Mouse (Mus musculus): ENCODE measurements around the gene Wdr11. TPM values are rescaled to one million over a fixed set of nuclear protein-coding genes. Genes with fewer than 3 reads are reported as not detected.

The Wdr11 gene
- polyA plus RNA-seq, 1 experiment from 2014 or later = 53.6 TPM

DNA sequence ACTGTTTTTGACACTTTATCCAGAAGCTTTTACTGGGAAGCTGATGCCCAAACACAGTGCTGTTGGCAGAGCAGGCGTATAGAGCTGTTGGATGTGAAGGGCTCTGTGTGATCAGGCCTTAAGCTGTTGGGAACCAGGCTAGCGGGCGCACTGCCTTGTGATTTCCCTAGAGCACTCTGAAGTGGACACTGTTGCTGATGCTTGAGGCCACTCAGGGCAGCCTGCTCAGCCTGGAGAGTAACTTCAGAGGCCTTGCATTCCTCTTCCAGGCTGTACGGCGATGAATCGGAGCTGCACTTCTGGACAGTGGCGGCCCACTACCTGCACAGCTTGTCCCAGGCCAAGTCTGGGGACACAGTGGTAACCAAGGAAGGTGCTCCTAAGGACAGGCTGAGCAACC is 38.7 kb downstream of the Wdr11 start:
- Histone ChIP-seq H3K36me3 (ENCODE audit: insufficient read depth, low read length) (peaks cover 61% of the 10 kb centered on the region), H3K27me3 (ENCODE audit: insufficient read depth, low read length) (no peaks in the 10 kb centered on the region), H3K4me3 (ENCODE audit: low read length) (no peak overlapping the region), H3K4me1 (ENCODE audit: insufficient read depth, low read length) (no peaks in the 10 kb centered on the region), H3K9ac (replicated peaks; ENCODE audit: low read length) (no peak overlapping the region), H3K27ac (ENCODE audit: low read length) (no peak overlapping the region), H3K9me3 (ENCODE audit: low read length) (no peaks in the 10 kb centered on the region), H3K4me2 (replicated peaks; ENCODE audit: low read depth, low read length) (no peak overlapping the region)
- WGBS = 94% methylated on average over 7 of the region's 7 CpGs
- ATAC-seq (ENCODE audit: low FRiP score, low TSS enrichment) = no peak

DNA sequence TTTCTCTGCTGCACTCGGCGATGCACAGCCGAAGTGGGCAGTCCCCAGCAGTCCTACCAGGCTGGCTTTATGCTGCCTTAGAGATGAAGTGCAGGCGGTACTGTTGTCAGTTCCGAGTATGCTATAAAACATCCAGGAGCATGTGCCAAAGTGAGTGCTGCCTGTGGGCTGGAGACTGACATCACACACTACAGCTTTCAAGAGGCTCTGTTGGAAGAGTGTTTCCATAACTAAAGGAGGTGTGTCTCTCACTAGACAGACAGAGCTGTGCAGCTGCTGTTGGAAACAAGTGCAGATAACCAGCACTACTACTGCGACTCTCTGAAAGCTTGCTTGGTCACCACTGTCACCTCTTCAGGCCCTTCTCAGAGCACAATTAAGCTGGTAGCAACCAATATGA is 39.8 kb downstream of the Wdr11 start:
- Histone ChIP-seq H3K27me3 (ENCODE audit: insufficient read depth, low read length) (no peaks in the 10 kb centered on the region), H3K36me3 (ENCODE audit: insufficient read depth, low read length) (peaks cover 58% of the 10 kb centered on the region), H3K9me3 (ENCODE audit: low read length) (no peaks in the 10 kb centered on the region), H3K27ac (ENCODE audit: low read length) (no peak overlapping the region), H3K9ac (replicated peaks; ENCODE audit: low read length) (no peak overlapping the region), H3K4me2 (replicated peaks; ENCODE audit: low read depth, low read length) (no peak overlapping the region), H3K4me3 (ENCODE audit: low read length) (no peak overlapping the region), H3K4me1 (ENCODE audit: insufficient read depth, low read length) (no peaks in the 10 kb centered on the region)
- no peak for ATAC-seq (ENCODE audit: low FRiP score, low TSS enrichment)
- WGBS = 89% methylated on average over 6 of the region's 6 CpGs

DNA sequence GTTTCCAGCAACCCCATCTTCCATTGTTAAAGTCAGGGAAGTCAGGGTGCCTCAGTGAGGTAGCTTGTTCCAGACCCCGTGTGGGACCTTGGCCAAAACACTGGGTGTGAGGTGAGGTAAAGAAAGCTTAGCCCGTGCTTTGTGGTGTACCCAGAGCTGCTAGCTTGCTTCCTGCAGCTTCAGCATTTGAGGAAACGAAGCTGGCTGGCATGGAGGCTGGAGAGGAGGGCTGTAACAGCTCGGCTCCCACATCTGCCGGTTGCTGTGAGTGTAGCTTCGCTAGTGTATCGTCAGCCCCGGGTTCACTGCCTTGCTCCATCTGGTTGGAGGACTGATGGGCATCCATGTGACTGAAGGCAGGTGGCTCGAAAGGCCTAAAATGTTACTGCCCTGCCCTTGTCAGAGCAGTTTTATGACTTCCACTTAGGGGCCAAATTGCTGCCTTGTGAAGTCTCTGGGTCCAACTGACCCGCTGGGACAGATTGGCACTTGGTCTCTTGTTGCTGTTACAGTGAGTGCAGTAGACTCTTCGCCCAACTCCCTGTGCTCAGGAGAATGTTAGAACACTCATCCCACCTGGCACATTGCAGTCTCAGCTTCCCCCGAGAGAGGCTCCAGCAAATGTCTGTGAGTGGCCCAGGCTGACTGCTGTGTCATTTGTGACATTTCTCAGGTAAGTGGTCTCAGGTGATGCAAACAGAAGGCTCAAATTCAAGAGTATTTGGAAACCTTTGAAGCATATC is 44.4 kb downstream of the Wdr11 start:
- Histone ChIP-seq H3K4me2 (replicated peaks; ENCODE audit: low read depth, low read length) (no peak overlapping the region), H3K27ac (ENCODE audit: low read length) (peak overlapping the region; percentile 72; the same call in 1 of the 2 replicates), H3K4me3 (ENCODE audit: low read length) (no peak overlapping the region), H3K36me3 (ENCODE audit: insufficient read depth, low read length) (peaks cover 43% of the 10 kb centered on the region), H3K4me1 (ENCODE audit: insufficient read depth, low read length) (no peaks in the 10 kb centered on the region), H3K27me3 (ENCODE audit: insufficient read depth, low read length) (no peaks in the 10 kb centered on the region), H3K9ac (replicated peaks; ENCODE audit: low read length) (no peak overlapping the region), H3K9me3 (ENCODE audit: low read length) (no peaks in the 10 kb centered on the region)
- WGBS = 53% methylated on average over 12 of the region's 12 CpGs
- no peak for ATAC-seq (ENCODE audit: low FRiP score, low TSS enrichment)

DNA sequence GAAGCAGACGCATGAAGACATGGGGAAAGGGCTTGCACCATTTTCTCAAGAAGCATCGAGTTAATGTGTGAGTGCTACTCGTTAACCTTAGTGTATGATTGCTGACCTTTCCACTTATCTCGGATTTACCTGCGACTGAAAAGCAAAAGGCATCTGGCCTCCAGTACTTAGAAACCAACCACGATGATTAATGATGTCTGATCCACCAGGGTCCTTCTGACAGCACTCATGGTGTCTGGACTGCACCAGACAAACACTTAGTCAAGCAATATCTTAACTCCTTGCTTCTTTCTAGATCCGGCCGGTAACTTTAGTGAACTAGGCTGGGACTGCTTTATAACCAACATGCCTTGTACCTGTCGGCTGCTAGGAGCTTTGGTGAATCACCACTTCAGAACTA is 45.3 kb downstream of the Wdr11 start:
- peak overlapping the region; percentile 72 for H3K27ac ChIP-seq (ENCODE audit: low read length)
- no peaks in the 10 kb centered on the region for H3K9me3 ChIP-seq (ENCODE audit: low read length)
- H3K36me3 ChIP-seq (ENCODE audit: insufficient read depth, low read length) = peaks cover 34% of the 10 kb centered on the region
- WGBS = 56% methylated on average over 9 of the region's 9 CpGs
- no peaks in the 10 kb centered on the region for H3K4me1 ChIP-seq (ENCODE audit: insufficient read depth, low read length)
- no peak overlapping the region for H3K4me3 ChIP-seq (ENCODE audit: low read length)
- peak; percentile 50 for ATAC-seq (ENCODE audit: low FRiP score, low TSS enrichment)
- no peak overlapping the region for H3K9ac ChIP-seq (replicated peaks; ENCODE audit: low read length)
- no peak overlapping the region for H3K4me2 ChIP-seq (replicated peaks; ENCODE audit: low read depth, low read length)
- no peaks in the 10 kb centered on the region for H3K27me3 ChIP-seq (ENCODE audit: insufficient read depth, low read length)

DNA sequence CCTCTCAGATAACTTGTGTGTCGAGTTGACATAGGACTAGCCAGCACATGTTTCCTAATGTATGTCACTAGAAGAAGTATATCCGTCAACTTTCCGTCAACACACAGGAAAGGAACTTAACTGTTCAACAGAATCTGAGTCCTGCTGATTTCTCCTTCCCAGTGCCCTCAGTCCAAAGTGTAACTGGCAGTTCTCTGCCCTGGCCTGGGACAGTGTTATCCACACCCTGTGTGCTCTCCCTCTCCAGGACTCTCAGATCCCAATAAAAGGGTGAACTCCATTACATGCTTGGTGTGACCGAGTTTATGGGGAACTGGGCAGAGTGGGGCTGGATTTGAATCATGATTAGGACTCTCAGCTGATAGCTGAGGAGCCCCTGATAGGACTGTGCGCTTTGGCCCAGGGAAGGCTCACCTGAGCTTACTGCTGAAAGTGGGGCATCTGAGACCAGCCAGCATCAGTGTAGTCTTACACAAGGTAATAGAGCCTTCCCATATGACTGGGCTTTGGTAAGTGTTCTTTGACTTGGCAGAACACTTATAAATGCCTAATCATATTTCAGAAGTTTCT is 46.3 kb downstream of the Wdr11 start:
- Histone ChIP-seq H3K27me3 (ENCODE audit: insufficient read depth, low read length) (no peaks in the 10 kb centered on the region), H3K4me1 (ENCODE audit: insufficient read depth, low read length) (no peaks in the 10 kb centered on the region), H3K9ac (replicated peaks; ENCODE audit: low read length) (no peak overlapping the region), H3K9me3 (ENCODE audit: low read length) (no peaks in the 10 kb centered on the region), H3K4me3 (ENCODE audit: low read length) (no peak overlapping the region), H3K27ac (ENCODE audit: low read length) (peak overlapping the region; percentile 63; the same call in 1 of the 2 replicates), H3K4me2 (replicated peaks; ENCODE audit: low read depth, low read length) (no peak overlapping the region), H3K36me3 (ENCODE audit: insufficient read depth, low read length) (peaks cover 25% of the 10 kb centered on the region)
- WGBS = 84% methylated on average over 5 of the region's 5 CpGs
- ATAC-seq (ENCODE audit: low FRiP score, low TSS enrichment) = no peak

DNA sequence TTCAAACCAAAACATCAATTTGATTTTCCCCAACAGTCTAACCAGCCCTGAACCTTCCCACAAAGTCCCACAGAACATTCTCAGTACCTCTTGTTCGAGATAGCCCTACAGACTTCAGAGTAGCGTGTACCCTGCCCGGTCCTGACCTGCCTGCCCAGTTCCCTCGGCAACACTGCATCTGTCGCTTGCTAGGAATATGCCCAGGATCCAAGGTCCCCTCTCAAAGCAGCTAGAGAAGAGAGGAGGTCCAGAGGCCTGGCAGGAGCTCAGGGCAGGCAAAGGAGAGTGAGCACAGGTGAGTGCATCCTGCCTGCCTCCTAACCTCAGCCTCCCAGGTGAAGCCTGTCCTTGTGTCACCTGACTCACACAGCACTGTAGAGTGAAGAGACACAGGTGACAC is 47.3 kb downstream of the Wdr11 start:
- no peak overlapping the region for H3K4me2 ChIP-seq (replicated peaks; ENCODE audit: low read depth, low read length)
- WGBS = 91% methylated on average over 5 of the region's 5 CpGs
- no peak overlapping the region for H3K27ac ChIP-seq (ENCODE audit: low read length)
- ATAC-seq (ENCODE audit: low FRiP score, low TSS enrichment) = no peak
- no peaks in the 10 kb centered on the region for H3K4me1 ChIP-seq (ENCODE audit: insufficient read depth, low read length)
- peaks cover 17% of the 10 kb centered on the region for H3K36me3 ChIP-seq (ENCODE audit: insufficient read depth, low read length)
- H3K9me3 ChIP-seq (ENCODE audit: low read length) = no peaks in the 10 kb centered on the region
- H3K9ac ChIP-seq (replicated peaks; ENCODE audit: low read length) = no peak overlapping the region
- no peaks in the 10 kb centered on the region for H3K27me3 ChIP-seq (ENCODE audit: insufficient read depth, low read length)
- no peak overlapping the region for H3K4me3 ChIP-seq (ENCODE audit: low read length)

DNA sequence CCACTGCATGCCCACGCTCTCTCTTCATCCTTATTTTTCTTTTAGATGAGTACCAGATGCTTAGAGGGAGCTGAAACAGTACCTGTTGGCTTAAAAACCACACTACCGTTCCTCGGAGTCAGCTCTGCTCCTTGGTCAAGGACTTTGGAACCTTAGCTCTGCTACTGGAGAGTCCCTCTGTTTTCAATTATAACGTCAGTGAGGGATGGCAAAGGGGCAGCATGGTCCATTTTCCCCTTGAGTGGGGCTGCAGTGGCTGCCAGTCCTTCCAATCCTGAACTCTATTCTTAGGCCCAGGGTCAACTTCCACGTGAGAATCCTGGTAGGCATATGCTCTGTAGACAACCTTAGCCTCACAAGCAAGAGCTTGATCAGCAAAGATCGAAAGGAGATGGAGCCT is 48.2 kb downstream of the Wdr11 start:
- Histone ChIP-seq H3K27me3 (ENCODE audit: insufficient read depth, low read length) (no peaks in the 10 kb centered on the region), H3K9ac (replicated peaks; ENCODE audit: low read length) (no peak overlapping the region), H3K9me3 (ENCODE audit: low read length) (no peaks in the 10 kb centered on the region), H3K36me3 (ENCODE audit: insufficient read depth, low read length) (peaks cover 10% of the 10 kb centered on the region), H3K4me1 (ENCODE audit: insufficient read depth, low read length) (no peaks in the 10 kb centered on the region), H3K4me3 (ENCODE audit: low read length) (no peak overlapping the region), H3K27ac (ENCODE audit: low read length) (no peak overlapping the region), H3K4me2 (replicated peaks; ENCODE audit: low read depth, low read length) (no peak overlapping the region)
- no peak for ATAC-seq (ENCODE audit: low FRiP score, low TSS enrichment)
- WGBS = 78% methylated on average over 6 of the region's 6 CpGs

DNA sequence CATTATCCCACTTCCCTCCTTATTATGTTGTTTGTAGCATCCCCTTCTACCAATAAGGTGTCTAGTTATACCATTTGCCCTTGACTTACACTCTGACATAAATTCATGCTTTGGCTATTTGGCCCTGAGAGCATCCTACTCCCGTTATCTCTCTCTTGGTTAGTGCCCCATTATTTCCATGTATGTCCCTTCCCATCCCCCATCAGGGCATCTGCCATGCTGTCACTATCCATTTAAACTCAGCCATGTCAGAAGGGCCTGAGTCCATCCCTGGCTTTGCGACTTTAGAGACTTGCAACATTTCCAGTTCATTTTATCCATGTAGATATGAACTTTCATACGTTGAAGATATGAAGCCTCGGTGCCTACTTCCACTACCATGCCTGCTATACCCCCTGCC is 51.6 kb downstream of the Wdr11 start:
- no peak for ATAC-seq (ENCODE audit: low FRiP score, low TSS enrichment)
- Histone ChIP-seq H3K36me3 (ENCODE audit: insufficient read depth, low read length) (no peaks in the 10 kb centered on the region), H3K4me3 (ENCODE audit: low read length) (no peak overlapping the region), H3K4me2 (replicated peaks; ENCODE audit: low read depth, low read length) (no peak overlapping the region), H3K9ac (replicated peaks; ENCODE audit: low read length) (no peak overlapping the region), H3K27me3 (ENCODE audit: insufficient read depth, low read length) (no peaks in the 10 kb centered on the region), H3K27ac (ENCODE audit: low read length) (no peak overlapping the region), H3K9me3 (ENCODE audit: low read length) (no peaks in the 10 kb centered on the region), H3K4me1 (ENCODE audit: insufficient read depth, low read length) (peaks cover 1% of the 10 kb centered on the region; the same call in 1 of the 2 replicates)
- WGBS = 94% methylated on average over 4 of the region's 4 CpGs

DNA sequence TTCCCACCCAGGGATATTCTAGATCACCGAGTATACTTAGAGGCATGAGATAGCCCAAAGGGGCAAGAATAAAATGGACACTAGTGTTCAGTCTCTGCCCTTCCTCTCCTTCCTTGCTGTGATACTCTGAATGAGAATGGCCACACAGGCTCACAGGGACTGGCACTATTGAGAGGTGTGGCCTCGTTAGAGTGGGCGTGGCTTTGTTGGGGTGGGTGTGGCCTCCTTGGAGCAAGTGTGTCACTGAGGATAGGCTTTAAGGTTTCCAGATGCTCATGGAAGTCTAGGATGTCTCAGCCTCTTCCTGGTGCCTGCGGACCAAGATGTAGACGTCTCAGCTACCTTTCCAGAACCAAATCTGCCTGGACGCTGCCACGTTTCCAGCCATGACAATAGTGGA is 56.1 kb downstream of the Wdr11 start:
- H3K4me3 ChIP-seq (ENCODE audit: low read length) = no peak overlapping the region
- 78% methylated on average over 7 of the region's 7 CpGs for WGBS
- no peaks in the 10 kb centered on the region for H3K27me3 ChIP-seq (ENCODE audit: insufficient read depth, low read length)

DNA sequence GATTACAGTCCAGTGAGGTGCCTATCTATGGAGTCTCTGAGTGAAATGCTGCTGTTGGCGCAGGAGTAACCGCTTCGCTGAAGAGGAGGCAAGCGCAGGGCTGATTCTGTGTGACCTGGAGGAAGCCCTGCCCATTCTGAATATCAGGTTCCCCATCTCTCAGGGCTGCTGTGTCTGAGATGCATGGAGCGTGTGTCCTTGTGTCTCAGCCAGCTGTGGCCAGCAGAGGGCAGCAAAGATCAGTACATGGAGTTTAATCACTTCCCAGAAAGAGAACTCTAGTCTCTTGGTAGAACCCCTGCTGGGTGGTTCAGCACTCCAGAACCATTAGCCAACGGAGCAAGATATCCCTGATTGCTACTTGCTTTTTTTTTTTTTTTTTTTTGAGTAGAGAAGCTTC is 57.3 kb downstream of the Wdr11 start:
- Histone ChIP-seq H3K4me1 (ENCODE audit: insufficient read depth, low read length) (peaks cover 9% of the 10 kb centered on the region), H3K4me2 (replicated peaks; ENCODE audit: low read depth, low read length) (no peak overlapping the region; the same call in 1 of the 2 replicates), H3K36me3 (ENCODE audit: insufficient read depth, low read length) (no peaks in the 10 kb centered on the region), H3K9ac (replicated peaks; ENCODE audit: low read length) (no peak overlapping the region), H3K27ac (ENCODE audit: low read length) (no peak overlapping the region), H3K4me3 (ENCODE audit: low read length) (no peak overlapping the region), H3K27me3 (ENCODE audit: insufficient read depth, low read length) (no peaks in the 10 kb centered on the region), H3K9me3 (ENCODE audit: low read length) (no peaks in the 10 kb centered on the region)
- 2% methylated on average over 6 of the region's 6 CpGs for WGBS
- ATAC-seq (ENCODE audit: low FRiP score, low TSS enrichment) = peak; percentile 69

More for the DNA sequence above, 56.1 kb downstream of the Wdr11 start:
- no peak for ATAC-seq (ENCODE audit: low FRiP score, low TSS enrichment)
- no peak overlapping the region for H3K27ac ChIP-seq (ENCODE audit: low read length)
- no peak overlapping the region for H3K4me2 ChIP-seq (replicated peaks; ENCODE audit: low read depth, low read length)
- H3K9me3 ChIP-seq (ENCODE audit: low read length) = no peaks in the 10 kb centered on the region
- no peak overlapping the region for H3K9ac ChIP-seq (replicated peaks; ENCODE audit: low read length)
- peaks cover 5% of the 10 kb centered on the region; the same call in 1 of the 2 replicates for H3K4me1 ChIP-seq (ENCODE audit: insufficient read depth, low read length)
- H3K36me3 ChIP-seq (ENCODE audit: insufficient read depth, low read length) = no peaks in the 10 kb centered on the region

Data from kidney, embryonic 16.5 days (tissue).